Mouse (Mus musculus): ENCODE data around the gene Pmis2. TPM values are rescaled to one million over a fixed set of nuclear protein-coding genes. Genes with fewer than 3 reads are reported as not detected.

Gene Pmis2
- polyA plus RNA-seq, 1 experiment: not detected

DNA sequence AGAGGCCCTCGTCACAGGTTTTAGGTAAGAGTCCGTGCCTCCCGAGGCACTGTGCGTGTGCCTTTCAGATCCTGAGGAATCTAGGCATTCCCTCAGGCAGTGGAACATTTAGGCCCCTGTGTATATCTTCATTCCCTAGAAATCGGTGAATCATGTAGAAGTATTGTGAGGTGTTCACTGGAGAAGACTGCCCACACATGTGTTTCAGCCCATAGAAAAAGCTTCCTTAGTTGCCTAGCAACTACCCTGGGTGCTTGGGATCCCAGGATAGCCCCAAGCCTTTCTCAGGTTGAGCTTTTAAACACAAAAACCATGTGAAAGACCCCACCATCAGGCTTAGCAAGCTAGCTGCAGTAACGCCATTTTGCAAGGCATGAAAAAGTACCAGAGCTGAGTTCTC lies 16.9 kb upstream of the Pmis2 start:
- H3K27ac ChIP-seq (ENCODE audit: insufficient read depth, low read depth, low read length): no peak overlapping the region
- TF ChIP-seq POLR2A (IDR thresholded peaks at IDR 0.05; ENCODE audit: insufficient read depth, low read depth, low read length): no peak
- no peak overlapping the region for H3K4me3 ChIP-seq (ENCODE audit: insufficient read depth, low read depth, low read length)
- WGBS: 71% methylated on average over 6 of the region's 6 CpGs
- H3K4me1 ChIP-seq (ENCODE audit: control insufficient read depth, insufficient read depth, low read length): 0 out of 2 replicates have a peak, but pooled peaks cover 3% of the 10 kb centered on the region

DNA sequence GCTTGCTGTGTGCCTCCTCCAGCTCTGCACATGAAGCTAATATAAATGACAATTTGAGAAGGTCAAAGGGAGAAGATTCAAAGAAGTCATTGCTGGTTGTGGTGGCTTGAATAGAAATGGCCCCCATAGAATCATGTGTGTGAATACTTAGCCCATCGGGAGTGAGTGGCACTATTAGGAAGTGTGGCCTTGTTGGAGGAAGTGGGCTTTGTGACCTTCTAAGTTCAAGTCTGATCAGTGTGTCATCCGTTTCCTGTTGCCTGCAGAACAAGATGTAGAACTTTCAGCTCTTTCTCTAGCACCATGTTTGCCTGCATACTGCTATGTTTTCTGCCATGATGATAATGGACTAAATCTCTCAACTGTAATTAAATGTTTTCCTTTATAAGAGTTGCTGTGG lies 12.0 kb upstream of the Pmis2 start:
- TF ChIP-seq POLR2A (IDR thresholded peaks at IDR 0.05; ENCODE audit: insufficient read depth, low read depth, low read length): no peak
- no peak for TF ChIP-seq CTCF (IDR thresholded peaks at IDR 0.05; ENCODE audit: insufficient read depth, low read depth, low read length)
- no peak overlapping the region for H3K27ac ChIP-seq (ENCODE audit: insufficient read depth, low read depth, low read length)
- H3K4me1 ChIP-seq (ENCODE audit: control insufficient read depth, insufficient read depth, low read length): 0 out of 2 replicates have a peak, but pooled peaks cover 3% of the 10 kb centered on the region
- 78% methylated on average over 2 of the region's 2 CpGs for WGBS
- H3K4me3 ChIP-seq (ENCODE audit: insufficient read depth, low read depth, low read length): no peak overlapping the region

DNA sequence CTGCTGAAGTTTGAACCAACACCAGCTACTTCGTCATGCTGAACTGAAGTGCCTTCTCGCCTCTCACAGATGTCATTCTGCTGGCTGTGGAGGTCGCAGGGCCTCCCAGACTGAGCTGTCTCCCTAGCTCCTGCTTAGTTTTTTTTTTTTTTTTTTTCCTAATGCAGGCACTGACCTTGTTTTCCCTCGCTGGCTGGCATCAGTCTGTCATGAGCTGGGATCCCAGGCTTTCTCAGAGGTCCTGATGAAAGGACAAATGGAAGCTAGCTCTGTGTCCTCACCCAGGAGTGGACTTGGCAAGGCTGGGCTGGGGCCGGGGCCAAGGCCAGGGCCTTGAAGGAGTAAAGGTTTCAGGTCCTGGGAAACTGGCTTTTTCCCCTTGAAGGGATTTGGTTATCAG lies 10.5 kb upstream of the Pmis2 start:
- Histone ChIP-seq H3K4me3 (ENCODE audit: insufficient read depth, low read depth, low read length) (no peak overlapping the region), H3K27ac (ENCODE audit: insufficient read depth, low read depth, low read length) (no peak overlapping the region), H3K4me1 (ENCODE audit: control insufficient read depth, insufficient read depth, low read length) (no peaks in the 10 kb centered on the region)
- WGBS: 69% methylated on average over 5 of the region's 5 CpGs
- no peak for TF ChIP-seq POLR2A (IDR thresholded peaks at IDR 0.05; ENCODE audit: insufficient read depth, low read depth, low read length)

DNA sequence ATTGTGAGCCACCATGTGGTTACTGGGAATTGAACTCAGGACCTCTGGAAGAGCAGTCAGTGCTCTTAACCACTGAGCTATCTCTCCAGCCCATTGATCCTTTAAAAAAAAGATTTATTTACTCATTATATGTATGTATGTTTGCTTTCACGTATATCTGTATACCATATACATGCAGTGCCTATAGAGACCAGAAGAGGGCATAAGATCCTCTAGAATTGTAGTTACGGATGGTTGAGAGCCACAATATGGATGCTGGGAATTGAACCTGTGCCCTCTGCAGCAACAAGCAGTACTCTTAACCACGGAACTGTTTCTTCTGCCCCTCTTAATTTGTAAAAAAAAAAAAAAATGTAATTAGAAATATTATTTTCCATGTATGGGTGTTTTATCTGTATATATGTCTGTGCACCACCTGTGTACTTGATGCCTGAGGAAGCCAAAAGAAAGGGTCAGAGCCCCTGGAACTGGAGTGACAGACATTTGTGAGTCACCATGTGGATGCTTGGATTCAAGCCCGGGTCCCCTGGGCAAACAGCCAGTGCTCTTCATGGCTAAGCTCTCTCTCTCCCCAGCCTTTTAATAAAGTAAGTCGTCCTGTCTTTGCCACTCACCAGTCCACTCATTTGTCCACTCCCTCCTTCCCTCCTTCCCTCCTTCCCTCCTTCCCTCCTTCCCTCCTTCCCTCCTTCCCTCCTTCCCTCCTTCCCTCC lies 7.0 kb upstream of the Pmis2 start:
- H3K4me1 ChIP-seq (ENCODE audit: control insufficient read depth, insufficient read depth, low read length): no peaks in the 10 kb centered on the region
- 39% methylated on average over 5 of the region's 5 CpGs for WGBS
- no peak overlapping the region for H3K27ac ChIP-seq (ENCODE audit: insufficient read depth, low read depth, low read length)
- H3K4me3 ChIP-seq (ENCODE audit: insufficient read depth, low read depth, low read length): no peak overlapping the region
- TF ChIP-seq POLR2A (IDR thresholded peaks at IDR 0.05; ENCODE audit: insufficient read depth, low read depth, low read length): no peak
- no peak for TF ChIP-seq CTCF (IDR thresholded peaks at IDR 0.05; ENCODE audit: insufficient read depth, low read depth, low read length)

DNA sequence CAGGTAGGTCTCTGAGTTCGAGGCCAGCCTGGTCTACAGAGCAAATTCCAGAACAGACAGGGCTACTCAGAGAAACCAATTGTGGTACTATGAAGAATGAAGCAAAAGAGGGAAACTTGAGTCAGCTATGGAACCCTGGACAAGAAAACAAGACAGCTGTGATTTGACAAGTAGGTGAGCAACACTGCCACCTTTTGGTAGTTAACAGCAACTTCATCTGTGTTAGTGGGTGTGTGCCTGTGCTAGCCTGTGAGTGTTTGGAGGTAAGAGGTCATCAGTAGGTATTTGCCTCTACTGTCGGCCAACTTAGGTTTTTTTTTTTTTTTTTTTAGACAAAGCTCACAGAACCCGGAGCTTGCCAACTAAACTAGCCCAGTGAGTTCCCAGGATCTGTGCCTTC lies 2.2 kb downstream of the Pmis2 start:
- TF ChIP-seq POLR2A (IDR thresholded peaks at IDR 0.05; ENCODE audit: insufficient read depth, low read depth, low read length): no peak
- no peak for TF ChIP-seq CTCF (IDR thresholded peaks at IDR 0.05; ENCODE audit: insufficient read depth, low read depth, low read length)
- 49% methylated on average over 3 of the region's 3 CpGs for WGBS
- Histone ChIP-seq H3K4me3 (ENCODE audit: insufficient read depth, low read depth, low read length) (no peak overlapping the region), H3K4me1 (ENCODE audit: control insufficient read depth, insufficient read depth, low read length) (no peaks in the 10 kb centered on the region), H3K27ac (ENCODE audit: insufficient read depth, low read depth, low read length) (no peak overlapping the region)

DNA sequence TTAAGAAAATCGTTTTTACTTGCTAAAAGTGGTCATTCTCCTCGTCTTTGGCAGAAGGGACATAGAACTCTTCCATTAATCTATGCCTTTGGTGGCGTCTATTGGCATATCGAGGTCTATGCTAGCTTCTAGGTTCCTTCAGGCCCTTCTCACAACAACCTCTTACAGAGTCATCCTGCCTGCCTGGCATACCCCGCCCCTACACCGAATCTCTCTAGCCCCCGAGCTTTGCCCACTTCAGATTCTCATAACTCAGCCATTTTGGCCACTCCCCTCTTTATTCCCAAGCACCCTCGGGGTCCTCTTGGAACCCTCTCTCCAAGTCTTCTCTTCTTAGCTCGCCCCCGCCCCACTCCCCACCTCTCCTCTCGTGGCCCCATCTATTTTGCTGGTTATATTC lies 6.1 kb downstream of the Pmis2 start:
- Histone ChIP-seq H3K4me1 (ENCODE audit: control insufficient read depth, insufficient read depth, low read length) (no peaks in the 10 kb centered on the region), H3K4me3 (ENCODE audit: insufficient read depth, low read depth, low read length) (peak overlapping the region; percentile 93), H3K27ac (ENCODE audit: insufficient read depth, low read depth, low read length) (peak overlapping the region; percentile 43; the same call in 1 of the 2 replicates)
- TF ChIP-seq CTCF (IDR thresholded peaks at IDR 0.05; ENCODE audit: insufficient read depth, low read depth, low read length) (no peak), POLR2A (IDR thresholded peaks at IDR 0.05; ENCODE audit: insufficient read depth, low read depth, low read length) (no peak)
- WGBS: 3% methylated on average over 11 of the region's 11 CpGs

DNA sequence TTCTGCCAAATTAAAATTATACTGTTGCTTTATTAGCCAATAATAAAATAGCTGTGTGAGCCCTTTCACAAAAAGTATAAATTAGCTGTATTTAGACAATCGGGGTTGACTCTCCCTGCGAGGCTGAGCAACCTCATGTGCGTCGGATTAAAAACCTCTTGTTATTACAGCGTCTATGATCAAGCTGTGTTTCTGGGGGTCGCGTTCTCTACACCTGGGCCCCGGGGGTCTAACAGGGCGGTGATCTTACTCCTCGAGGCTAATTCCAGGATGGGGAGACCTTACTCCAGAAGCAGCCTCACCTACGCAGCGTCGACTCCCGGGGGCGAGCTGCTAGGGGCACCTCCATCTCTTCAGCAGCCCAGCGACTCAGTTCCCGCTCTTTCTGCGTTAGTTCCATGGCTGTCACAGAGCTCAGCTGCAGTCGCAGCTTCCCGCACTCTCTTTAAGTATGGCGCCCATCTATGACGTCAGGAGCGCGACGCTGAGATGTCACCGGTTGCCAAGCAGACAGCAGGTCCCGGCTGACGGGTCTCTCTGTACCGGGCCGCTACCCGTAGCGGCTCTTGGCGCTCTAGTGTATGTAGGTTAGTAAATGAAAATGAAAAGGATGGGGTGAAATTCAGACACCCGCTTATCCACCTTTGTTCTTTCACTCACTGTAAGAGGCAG lies 6.7 kb downstream of the Pmis2 start, which contains the start of gene Haus5:
Gene Haus5 (minus strand): TSS at position 466 of the 672 bp plus-strand sequence.
- Histone ChIP-seq H3K4me3 (ENCODE audit: insufficient read depth, low read depth, low read length) (peak within 1 kb of the TSS; percentile 93), H3K27ac (ENCODE audit: insufficient read depth, low read depth, low read length) (peak within 1 kb of the TSS; percentile 43), H3K4me1 (ENCODE audit: control insufficient read depth, insufficient read depth, low read length) (no peaks in the 10 kb centered on the region)
- WGBS: under 1% methylated on average over 34 of the region's 34 CpGs
- TF ChIP-seq CTCF (IDR thresholded peaks at IDR 0.05; ENCODE audit: insufficient read depth, low read depth, low read length): no peak
- TF ChIP-seq POLR2A (IDR thresholded peaks at IDR 0.05; ENCODE audit: insufficient read depth, low read depth, low read length): peak; percentile 68

DNA sequence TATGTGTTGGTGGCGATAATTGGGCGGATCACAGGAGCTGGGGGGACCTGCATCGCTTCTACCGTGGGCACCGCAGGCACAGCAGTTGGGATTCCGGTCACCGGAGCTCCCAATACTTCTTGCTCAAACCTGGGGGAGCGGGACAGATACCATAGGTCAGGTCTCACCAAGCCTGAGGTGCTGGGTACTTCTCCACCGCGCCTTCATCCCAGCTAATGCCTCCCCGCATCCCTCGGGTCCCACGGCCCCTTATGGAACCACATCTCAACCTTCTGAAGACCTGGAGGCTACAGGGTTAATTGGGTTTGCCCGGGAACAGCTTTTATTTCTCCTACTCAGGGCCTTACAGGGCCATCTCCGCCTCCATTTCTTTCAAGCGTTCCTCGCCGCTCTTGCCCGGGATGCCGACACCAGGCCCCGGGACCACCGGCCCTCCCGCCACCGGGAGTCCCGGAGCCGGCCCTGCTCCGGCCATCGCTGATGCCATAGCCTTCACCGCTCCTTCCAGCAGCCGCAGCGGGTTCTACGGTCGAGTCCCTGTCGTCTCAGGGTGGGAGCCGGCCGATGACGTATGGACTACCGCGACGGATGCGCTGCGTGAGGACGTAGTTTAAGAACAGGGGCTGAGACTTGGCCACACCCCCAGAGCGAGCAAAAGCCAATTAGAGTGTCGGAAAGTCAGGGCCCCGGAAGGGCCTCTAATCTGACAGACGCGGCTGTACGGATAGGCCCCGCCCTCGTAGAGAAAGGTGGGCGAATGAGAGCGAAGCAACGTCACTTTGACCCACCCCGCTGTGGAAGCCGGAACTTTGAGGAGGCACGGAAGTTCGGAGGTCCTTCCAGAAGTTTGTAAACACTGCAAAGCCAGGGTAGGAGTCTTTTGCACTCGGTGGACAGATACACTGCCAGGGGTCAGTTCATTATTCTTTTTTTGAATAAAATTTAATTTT lies 21.5 kb downstream of the Pmis2 start, which contains the start of gene Rbm42:
Gene Rbm42 (minus strand): TSS at position 727 of the 950 bp plus-strand sequence.
- Histone ChIP-seq H3K4me1 (ENCODE audit: control insufficient read depth, insufficient read depth, low read length) (no peaks in the 10 kb centered on the region; the same call in 1 of the 2 replicates), H3K4me3 (ENCODE audit: insufficient read depth, low read depth, low read length) (peak within 1 kb of the TSS; percentile 96), H3K27ac (ENCODE audit: insufficient read depth, low read depth, low read length) (peak within 1 kb of the TSS; percentile 29; the same call in 1 of the 2 replicates)
- WGBS: 1% methylated on average over 59 of the region's 59 CpGs
- no peak for TF ChIP-seq CTCF (IDR thresholded peaks at IDR 0.05; ENCODE audit: insufficient read depth, low read depth, low read length)
- peak; percentile 83; the same call in 1 of the 2 replicates for TF ChIP-seq POLR2A (IDR thresholded peaks at IDR 0.05; ENCODE audit: insufficient read depth, low read depth, low read length)
